Mouse (Mus musculus): Measurements from ENCODE around the gene Thbs3.

Gene Thbs3

DNA sequence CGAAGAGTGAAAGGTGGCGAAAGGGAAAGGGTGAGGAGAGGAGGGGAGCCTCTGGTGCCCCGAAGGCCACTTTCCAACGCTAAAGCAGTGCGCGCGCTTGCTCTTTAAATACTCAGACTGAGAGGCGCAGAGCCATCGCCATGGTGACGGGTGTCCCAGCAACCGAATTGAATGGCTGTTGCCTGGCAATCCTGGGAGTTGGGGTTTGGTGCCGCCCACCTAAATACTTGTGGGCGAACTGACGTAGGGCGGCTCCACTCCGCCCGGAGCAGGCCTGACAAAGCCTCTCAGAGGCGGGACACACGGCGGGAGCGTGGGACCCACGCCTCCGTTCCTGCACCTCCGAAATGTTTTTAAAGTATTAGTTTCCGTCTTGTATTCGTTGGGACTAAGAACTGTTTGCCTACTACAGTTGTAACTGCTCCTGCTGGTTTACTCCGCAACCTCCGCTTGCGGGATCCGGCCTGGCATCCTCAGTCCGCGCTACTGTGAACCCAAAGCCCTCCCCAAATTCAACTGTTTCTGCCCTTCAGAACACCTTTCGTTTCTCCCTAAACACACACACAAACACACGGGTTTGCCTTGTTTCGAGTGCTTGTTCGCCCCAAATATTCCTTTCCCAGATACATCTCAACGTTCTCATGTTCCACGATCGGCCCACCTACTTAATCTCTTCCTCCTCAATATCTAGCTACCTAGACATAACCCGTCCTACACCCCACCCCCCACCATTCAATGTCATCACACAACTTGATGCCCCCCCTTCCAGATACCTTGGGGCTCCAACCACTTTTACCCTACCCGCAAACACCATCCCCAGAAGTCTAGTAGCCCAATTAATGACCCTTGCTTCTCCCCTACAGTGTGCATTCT lies 12.6 kb downstream of the Thbs3 start:
- DNase-seq (ENCODE audit: low read depth), result peak; percentile 93

DNA sequence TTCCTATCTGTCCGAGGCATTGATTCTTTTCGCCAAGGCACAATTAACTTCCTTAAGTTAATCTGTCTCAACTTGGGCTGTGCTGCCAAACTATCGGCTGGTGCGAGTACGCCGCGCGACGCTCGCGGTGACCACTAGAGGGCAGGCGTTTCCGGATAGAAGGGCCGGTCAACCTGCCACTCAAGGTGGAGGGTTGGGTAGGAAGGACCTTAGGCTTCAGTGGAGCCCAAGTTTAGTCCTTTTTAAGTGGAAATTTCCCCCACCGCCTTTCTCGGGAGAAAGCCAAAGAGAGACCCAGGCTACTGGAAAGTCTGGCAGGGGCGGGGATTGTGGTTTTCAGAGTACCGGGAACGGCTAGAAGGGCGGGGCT lies 13.2 kb downstream of the Thbs3 start:
- peak; percentile 92 for DNase-seq (ENCODE audit: low read depth)

DNA sequence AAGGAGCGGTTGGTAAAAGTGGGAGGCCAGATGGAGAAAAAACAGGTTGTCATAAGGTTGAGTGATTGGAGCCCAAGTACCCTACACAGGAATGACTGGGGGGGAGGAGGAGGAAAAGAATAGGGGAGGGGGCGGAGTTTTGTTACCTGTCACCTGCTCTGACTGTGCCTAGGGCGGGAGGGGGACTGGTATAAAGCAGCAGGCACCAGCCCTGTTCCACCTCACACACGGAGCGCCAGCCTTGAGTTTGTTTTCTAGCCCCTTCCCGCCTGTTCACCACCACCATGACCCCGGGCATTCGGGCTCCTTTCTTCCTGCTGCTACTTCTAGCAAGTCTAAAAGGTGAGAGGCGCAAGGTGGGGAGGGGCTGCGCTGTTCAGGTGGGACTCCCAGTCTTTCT lies 13.9 kb downstream of the Thbs3 start, which contains the start of gene Muc1:
Gene Muc1, plus strand, starts transcription at position 222 of the 400 bp plus-strand sequence.
- DNase-seq (ENCODE audit: low read depth), result peak; percentile 54

DNA sequence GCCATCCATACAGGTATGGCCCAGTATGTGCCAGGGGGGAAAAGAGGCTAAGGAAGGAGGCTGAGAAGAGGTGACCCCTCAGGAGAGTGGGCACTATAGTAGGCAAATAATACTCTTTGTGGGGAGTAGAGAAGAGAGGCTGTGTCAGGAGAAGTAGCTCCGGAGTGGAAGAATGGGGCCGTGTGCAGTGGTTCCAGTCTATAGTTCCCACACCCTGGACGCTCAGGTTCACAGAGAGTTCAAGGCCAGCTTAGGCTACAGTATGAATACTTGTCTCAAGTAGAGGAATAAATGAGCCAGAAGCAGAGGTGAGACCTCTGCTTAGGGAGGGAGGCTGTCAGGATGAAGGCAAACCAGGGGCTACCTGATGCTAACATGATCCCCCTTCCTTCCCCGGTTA lies 14.3 kb downstream of the Thbs3 start:
- DNase-seq (ENCODE audit: low read depth), result peak; percentile 34

DNA sequence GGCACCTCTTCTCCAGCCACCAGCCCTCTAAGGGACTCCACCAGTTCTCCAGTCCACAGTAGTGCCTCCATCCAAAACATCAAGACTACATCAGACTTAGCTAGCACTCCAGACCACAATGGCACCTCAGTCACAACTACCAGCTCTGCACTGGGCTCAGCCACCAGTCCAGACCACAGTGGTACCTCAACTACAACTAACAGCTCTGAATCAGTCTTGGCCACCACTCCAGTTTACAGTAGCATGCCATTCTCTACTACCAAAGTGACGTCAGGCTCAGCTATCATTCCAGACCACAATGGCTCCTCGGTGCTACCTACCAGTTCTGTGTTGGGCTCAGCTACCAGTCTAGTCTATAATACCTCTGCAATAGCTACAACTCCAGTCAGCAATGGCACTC lies 15.6 kb downstream of the Thbs3 start:
- DNase-seq (ENCODE audit: low read depth), result peak; percentile 56

DNA sequence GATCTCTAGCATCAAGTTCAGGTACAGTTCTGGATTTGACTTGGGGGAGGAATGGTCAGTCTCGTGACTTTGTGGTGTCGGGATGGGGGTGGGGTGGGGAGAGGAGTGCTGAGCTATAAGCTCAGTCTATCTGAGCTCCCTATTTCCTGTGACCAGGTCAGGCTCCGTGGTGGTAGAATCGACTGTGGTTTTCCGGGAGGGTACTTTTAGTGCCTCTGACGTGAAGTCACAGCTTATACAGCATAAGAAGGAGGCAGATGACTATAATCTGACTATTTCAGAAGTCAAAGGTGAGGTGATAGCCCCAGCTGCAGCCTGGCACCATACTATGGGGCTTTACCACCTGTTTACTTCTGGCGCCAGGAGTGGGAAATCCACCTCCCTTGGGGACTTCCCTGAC lies 16.4 kb downstream of the Thbs3 start:
- DNase-seq (ENCODE audit: low read depth), result peak; percentile 83

DNA sequence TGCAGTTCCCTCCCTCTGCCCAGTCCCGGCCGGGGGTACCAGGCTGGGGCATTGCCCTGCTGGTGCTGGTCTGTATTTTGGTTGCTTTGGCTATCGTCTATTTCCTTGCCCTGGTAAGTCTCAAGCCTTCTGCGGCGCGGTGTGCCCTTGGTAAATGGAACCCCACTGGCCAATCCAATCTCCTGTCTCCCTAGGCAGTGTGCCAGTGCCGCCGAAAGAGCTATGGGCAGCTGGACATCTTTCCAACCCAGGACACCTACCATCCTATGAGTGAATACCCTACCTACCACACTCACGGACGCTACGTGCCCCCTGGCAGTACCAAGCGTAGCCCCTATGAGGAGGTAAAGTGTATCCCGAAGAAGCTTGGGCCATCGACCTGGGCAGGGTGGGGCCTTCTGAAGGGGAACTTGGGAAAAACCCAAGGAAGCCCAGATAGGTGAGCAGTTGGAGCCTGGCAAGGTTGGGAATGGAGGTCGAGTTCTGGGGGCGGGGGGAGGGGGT lies 16.8 kb downstream of the Thbs3 start:
- no peak for DNase-seq (ENCODE audit: low read depth)

DNA sequence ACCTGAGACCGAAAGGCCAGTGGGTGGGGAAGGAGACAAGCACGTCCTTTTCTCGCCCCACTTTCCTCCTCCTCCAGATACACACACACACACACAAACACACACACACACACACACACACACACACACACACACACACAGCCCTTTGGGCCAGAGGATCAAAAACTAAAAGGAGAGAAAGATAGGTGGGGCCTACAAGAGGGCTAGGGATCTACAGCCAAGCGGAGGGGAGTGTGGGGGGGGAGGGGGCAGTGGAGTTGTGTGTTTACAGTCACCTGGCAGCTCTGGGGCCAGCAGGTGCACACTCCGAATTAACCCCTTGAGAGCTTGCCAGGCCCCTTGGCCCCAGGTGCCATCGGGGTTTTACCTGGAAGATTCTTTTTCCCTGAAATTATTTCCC lies 17.6 kb downstream of the Thbs3 start:
- DNase-seq (ENCODE audit: low read depth), result no peak

DNA sequence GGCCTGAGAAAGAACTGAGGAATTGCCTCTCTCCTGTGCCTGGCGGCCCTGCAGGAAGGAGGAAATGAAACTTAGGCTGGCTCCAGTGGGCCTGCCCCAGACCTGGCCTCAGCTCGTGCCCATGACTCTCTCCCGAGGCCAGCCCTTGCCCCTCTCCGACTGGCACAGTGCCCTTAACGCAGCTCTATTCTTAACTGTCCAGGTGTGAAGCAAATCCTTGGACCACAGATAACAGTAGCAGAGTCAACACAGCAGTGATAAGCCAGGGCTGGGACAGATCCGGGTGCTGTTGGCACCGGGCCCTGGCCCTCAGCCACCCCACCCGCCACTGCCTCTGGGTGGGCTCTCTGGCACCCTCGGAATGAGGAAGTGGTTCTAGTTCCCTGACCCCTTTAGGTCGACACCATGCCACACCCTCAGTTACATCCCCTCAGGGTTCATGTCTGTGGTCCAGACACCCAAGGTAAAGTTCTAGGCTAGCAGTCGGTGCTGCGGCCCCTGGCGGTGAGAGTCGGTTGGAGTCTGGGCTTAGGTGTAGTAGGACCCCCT lies 18.7 kb downstream of the Thbs3 start:
- DNase-seq (ENCODE audit: low read depth), result no peak

DNA sequence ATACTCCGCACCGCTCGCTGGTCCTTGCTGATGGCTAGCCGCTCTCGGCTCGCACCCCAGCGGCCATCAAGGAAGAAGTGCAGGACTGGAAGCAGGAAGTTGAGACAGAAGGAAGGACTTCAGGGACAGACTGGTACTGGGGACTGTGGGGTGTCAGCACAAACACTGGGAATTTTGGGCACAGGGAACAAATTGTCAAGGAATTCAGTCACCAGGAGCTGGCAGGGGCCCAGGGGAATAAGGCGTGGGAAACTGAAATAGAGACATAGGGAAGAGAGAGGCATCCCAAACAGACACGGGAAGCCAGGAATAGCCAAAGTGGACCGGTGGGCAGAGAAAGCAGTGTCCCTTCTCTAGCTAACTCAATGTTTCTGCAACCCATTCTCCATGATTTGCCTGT lies 21.5 kb downstream of the Thbs3 start:
- no peak for DNase-seq (ENCODE audit: low read depth)

DNA sequence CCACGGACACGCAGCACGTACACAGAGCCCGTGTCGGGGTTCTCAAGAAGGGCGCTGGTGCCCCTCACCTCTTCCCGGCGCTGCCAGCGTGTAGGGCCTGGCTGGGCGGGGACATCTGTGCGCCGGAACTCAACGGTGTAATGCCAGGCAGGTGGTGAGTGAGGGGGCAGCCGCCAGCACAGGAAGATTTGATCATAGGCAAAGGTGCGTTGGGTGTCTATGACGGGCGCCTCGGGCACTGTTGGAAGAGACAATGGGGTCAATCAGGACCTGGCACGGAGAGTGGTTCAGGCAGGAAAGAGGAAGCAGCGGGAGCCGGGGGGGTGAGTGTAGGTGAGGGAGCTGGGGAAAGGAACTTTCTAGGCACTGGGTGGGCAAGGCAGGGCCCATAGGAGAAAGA lies 22.7 kb downstream of the Thbs3 start:
- DNase-seq (ENCODE audit: low read depth), result no peak

DNA sequence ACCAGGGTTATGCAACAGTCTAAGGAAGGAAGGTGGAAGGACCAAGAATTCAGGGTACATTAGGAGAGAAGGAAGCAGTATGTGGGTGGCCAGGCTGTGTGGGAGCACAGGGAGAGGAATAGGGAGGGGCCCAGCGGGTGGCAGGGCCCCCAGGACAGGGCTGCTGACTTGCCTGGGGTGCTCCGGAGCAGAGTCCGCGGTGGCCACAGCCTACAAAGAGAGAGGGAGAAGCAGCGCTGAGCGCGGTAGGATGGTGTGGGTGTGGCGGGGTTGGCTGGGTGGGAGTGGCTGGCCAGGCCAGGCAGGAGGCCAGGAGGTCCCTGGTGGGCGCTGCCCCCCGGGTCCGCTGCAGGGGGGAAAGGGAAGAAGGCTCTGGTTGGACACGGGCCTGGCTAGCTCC lies 23.5 kb downstream of the Thbs3 start:
- no peak for DNase-seq (ENCODE audit: low read depth)

DNA sequence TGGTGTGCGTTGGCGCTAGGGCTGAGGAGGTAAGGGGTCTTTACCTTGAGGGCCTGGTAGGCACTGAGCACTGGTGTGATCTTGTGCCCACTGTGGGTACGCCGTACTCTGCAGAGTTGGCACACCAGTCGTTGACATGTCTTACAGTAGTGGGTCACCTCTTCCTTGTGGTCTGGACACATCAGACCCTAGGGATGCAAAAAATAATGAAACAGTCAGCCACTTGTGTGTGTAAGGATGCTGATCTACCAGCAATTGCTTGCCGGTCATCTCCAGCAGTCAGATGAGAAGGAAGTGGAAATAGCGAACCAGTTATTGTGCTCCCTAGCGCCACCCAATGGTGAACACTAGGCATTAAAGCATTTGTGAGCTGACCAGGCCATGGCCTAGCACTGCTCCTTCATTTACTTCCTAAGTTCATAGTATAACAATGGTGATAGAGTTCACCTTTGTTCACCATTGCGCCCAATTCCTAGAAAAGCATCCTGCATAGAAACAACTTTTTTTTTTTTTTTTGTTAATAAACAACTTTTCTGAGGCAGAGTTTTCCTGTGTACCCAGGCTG lies 27.4 kb downstream of the Thbs3 start:
- DNase-seq (ENCODE audit: low read depth), result peak; percentile 83

DNA sequence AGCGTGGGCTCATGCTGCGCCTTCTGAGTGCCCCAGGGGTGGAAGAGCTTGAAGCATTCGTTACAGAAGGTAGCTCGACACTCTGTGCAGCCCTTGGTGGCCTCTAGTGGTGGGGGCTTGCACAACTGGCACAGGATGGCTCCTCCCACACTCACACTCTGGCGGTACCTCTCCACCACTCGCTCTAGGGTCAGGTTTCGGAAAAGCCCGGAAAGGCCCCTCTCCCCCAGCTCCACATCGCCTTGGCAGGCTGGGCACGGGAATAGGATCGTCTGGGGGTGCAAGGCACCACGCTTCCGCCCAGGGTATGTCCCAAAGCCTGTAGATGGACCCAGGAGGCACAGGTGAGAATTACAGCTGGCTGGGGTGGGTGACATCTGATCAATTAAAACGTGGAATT lies 28.6 kb downstream of the Thbs3 start:
- DNase-seq (ENCODE audit: low read depth), result peak; percentile 83

DNA sequence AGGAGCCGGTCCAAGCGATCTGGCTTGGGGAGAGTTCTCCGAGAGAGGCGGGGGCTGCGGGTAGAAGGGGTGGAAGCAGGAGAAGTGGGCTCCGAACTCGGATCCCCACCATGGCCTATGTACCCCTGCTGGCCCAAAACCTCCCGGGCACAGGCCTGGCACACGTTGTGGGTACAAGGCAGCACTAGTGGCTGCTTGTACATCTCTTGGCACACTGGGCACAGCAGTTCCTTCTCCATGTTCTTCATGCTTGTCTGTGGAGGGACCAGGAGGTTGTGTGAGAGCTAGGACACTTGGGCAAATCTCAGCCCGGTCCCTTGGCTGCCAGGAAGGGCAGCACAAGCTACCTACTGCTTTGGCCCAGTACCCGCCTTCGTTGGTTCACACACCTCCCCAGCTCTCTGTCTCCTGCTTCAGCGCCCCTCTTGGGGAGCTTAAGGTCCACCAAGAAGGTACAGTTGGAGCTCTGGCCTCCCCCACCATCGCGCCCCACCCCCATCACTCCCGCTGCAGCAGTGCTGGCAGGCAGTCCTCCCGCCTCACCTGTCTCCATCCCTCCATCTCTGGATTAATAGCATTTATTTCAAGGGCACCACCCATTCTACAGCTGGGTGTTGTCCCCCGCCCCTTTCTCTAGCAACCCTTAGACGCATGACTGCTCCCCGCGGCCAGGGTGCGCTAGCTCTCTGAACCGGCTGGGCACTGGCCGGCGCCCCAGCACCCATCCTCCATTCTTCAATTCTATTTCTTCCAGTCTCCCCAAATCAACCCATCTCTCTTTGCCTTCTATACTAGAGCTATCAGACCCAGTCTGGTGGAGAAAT lies 29.4 kb downstream of the Thbs3 start:
- peak; percentile 73 for DNase-seq (ENCODE audit: low read depth)

DNA sequence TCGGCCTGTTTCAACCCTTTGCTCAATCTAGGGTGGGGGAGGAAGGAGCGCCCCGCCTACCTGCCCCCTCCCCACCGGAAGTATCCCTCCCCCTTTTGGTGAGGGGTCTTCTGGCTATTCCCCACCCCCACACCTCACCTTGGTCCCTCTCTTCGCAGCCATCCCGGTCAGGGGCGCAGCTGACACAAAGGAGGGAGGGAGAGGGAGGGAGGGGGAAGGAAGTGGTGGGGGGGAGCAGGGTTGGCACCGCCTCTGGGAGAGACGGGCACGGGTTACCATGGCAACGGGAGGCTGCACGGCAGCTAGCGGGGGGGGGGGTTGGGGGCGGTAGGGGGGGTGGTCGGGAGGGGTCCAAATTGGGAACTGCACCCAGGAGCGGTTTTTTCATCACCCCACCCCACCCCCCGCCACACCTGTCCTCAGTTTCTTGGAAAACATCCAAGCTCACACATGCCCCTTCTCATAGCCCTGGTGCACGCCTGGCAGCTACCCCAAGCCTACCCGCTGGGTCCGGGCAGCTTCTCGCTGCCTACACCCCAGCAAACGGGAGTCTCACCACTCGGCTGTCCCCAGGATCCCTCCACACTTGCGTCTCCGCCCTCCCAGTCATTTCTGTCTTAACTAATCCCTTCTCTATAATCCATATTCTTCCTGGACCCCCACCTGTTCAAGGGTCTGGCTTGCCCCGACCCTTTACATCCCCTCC lies 30.2 kb downstream of the Thbs3 start:
- DNase-seq (ENCODE audit: low read depth), result peak; percentile 80

DNA sequence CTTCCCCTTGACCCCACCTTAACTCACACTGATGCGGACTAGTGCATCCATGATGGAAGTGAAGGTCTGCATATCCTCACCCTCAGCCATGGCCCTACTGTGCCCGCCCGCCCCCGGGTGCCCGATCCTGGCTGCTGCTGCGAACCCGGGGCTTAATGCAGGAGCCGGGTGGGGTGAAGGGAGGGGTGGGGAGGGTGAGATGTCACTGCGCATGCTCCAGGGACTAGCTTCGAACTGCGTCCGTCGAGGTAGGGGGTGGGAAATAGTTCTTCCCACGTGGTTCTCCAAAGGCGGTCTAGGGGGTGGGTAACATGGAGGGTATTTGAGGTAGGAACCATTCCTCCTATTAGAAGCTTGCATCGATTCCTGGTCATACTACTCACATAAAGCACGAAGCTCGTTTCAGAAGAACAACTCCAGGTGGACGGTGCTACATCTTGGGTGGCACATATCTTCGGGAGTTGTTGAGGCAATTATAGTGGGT lies 30.8 kb downstream of the Thbs3 start, which contains the start of gene Krtcap2:
Gene Krtcap2, plus strand, starts transcription at position 279 of the 484 bp plus-strand sequence.
- peak; percentile 86 for DNase-seq (ENCODE audit: low read depth)

DNA sequence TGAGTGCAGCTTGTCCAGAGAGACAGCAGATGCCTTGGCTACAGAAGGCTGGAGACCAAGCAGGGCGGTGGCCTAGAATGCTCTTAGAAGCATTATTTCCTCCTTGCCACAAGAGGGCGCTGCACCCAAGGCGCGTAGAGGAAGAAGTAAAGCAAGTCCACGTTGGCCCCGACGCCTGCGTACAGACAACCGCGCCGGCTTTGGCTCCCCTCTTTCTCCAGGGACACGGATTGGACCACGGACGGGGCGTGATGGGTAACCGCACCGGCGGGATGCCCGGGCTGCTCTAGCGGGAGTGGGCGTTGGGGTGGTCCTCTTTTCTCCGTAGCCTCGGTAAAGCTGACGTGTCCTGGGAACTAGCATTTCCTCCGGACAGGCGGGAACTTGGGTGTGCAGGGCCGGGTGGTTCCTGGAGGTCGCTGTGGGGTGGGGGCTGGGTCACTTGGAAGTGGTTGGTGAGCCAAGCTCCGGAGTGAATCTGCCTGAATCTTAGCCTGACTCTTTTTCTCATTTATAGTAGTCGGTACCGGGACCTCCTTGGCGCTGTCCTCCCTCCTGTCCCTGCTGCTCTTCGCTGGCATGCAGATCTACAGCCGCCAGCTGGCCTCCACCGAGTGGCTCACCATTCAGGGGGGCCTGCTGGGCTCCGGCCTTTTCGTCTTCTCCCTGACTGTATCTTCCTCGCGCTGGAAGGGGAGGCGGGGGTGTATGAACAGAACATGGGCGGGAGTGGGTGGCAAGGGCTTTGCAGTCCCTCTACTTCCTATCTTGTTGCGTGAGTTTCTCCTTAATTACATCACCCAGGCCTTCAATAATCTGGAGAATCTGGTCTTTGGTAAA lies 31.5 kb downstream of the Thbs3 start, which contains the start of gene Trim46:
Gene Trim46, minus strand, starts transcription at position 49 of the 840 bp plus-strand sequence.
- DNase-seq (ENCODE audit: low read depth), result peak; percentile 95

DNA sequence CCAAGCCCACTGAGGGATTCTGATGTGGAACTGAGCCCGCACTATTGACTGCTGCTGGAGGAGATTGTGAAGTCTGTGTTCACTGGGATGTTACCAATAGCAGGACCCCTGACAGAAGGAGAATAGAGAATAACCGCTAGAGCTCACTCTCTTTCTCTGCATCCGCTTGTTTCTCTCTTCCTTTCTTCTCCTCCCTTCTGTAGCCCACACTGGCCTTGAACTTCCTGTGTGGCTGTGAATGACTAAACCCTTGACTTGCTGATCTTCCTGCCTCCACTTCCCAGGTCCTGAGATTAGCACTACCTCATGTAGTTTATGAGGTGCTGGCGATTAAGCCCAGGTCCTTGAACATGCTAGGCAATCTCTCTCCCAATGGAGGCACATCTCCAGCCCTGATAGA lies 32.5 kb downstream of the Thbs3 start:
- DNase-seq (ENCODE audit: low read depth), result peak; percentile 64

DNA sequence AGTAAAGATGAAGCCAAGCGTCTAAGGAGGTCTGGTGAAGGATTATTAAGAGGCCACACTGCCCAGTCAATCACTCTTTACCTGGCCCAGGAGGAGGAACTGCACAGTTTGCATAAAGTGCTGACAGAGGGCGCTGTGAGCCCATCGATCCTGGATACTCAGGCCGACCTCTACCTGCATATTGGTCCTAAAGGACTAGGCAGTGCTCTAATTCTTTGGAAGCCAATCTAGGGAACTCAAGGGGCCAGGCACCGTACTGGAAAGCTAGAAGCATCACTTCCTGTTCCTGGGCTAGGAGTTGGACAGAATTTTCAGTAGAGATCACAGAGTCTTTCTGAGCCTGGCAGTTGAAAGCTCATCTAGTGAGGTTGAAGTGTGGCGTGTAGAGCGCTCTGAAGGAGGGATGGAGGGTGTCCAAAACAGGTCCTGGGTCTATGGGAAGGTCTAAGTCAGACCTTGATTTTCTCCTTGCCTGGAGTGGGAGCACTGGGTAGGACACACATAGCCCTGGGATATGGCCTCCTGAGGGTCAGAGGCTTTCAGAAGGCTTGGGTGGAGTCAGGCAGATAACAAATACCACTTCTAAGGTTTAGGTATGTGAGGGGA lies 35.6 kb downstream of the Thbs3 start:
- DNase-seq (ENCODE audit: low read depth), result peak; percentile 83
